Mouse (Mus musculus): ENCODE results near the gene Trpm8. TPM values are rescaled to one million over a fixed set of nuclear protein-coding genes. Genes with fewer than 3 reads are reported as not detected.

Trpm8 gene
- polyA plus RNA-seq, 1 experiment from 2014 or later = not detected

DNA sequence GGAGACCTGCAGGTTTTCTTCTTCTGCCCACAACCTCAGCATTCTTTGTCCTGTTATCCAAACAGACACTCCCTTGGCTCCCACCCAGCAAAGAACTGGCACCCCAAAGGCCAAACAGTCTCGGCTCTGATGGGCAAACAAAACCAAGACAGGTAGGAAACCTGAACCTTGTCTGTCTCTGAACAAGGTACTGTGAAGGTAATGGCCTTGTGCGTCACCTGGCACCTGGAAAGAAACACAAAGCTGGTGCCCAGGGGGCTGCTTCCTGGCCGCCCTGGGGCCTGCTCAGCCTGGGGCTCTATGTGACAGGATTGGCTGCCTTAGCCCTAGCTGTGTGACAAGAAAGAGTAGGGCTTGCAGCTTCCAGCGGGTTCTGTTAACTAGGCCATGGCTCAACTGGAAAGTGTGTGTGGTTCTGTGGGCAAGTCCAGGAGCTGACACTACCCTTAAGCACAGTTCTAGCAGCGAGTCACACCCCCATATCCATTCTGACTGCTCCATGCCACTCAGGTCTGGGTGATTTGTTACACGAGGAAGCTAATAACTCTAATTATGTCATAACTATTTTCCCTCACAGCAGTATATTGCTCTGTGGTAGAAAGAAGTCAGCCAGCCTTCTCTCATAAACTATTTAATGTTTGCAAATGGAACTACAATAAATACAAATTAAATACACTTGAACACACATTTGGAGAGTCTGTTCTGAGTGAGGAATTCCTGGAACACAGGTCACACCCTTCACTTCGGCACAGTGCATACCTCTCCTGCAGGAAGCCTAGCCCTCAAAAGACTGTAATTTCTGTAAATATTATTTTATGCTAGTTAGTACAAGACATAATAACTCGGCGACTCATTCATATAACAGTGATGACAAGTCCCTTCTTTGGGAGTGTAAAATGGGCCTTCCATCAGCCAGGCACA, 160.0 kb downstream of the Trpm8 start:
- Histone ChIP-seq H3K4me2 (replicated peaks) (no peak overlapping the region), H3K4me1 (no peaks in the 10 kb centered on the region), H3K36me3 (no peaks in the 10 kb centered on the region), H3K9me3 (no peaks in the 10 kb centered on the region), H3K4me3 (no peak overlapping the region), H3K27ac (replicated peaks) (no peak overlapping the region), H3K27me3 (no peaks in the 10 kb centered on the region), H3K9ac (replicated peaks) (no peak overlapping the region)
- ATAC-seq (ENCODE audit: low FRiP score, low read depth) = no peak
- 88% methylated on average over 9 of the region's 9 CpGs for WGBS

Other genes with a start within 250 kb of the Trpm8 start
- not detected in 2 replicates for gene Ugt1a10, start 222.3 kb upstream of the Trpm8 start, polyA plus RNA-seq (2016; fragmentation: Nextera tagmentation; extraction: Ambion mirVana)
- gene Ugt1a9, start 206.9 kb upstream of the Trpm8 start, polyA plus RNA-seq (2016; fragmentation: Nextera tagmentation; extraction: Ambion mirVana) = not detected in 2 replicates
- gene Ugt1a8, start 189.8 kb upstream of the Trpm8 start, polyA plus RNA-seq (2016; fragmentation: Nextera tagmentation; extraction: Ambion mirVana) = not detected in 2 replicates
- gene Ugt1a7c, start 182.6 kb upstream of the Trpm8 start, polyA plus RNA-seq (2016; fragmentation: Nextera tagmentation; extraction: Ambion mirVana) = 0.90 and 1.2 TPM in 2 replicates
- not detected in 2 replicates for gene Ugt1a6b, start 174.4 kb upstream of the Trpm8 start, polyA plus RNA-seq (2016; fragmentation: Nextera tagmentation; extraction: Ambion mirVana)
- gene Ugt1a6a, start 142.9 kb upstream of the Trpm8 start, polyA plus RNA-seq (2016; fragmentation: Nextera tagmentation; extraction: Ambion mirVana) = 0.58 and 0.61 TPM in 2 replicates
- not detected in 2 replicates for gene Ugt1a5, start 111.6 kb upstream of the Trpm8 start, polyA plus RNA-seq (2016; fragmentation: Nextera tagmentation; extraction: Ambion mirVana)
- 0.14 TPM in 1 of 2 replicates, not detected in the other for gene Ugt1a2, start 77.1 kb upstream of the Trpm8 start, polyA plus RNA-seq (2016; fragmentation: Nextera tagmentation; extraction: Ambion mirVana)
- 12.3 and 12.7 TPM in 2 replicates for gene Dnajb3, start 71.9 kb upstream of the Trpm8 start, polyA plus RNA-seq (2016; fragmentation: Nextera tagmentation; extraction: Ambion mirVana)
- not detected in 2 replicates for gene Ugt1a1, start 65.7 kb upstream of the Trpm8 start, polyA plus RNA-seq (2016; fragmentation: Nextera tagmentation; extraction: Ambion mirVana)
- 1.1 and 1.6 TPM in 2 replicates for gene Mroh2a, start 50.7 kb upstream of the Trpm8 start, polyA plus RNA-seq (2016; fragmentation: Nextera tagmentation; extraction: Ambion mirVana)
- gene Hjurp, start within 50 bp of the Trpm8 start, polyA plus RNA-seq (2016; fragmentation: Nextera tagmentation; extraction: Ambion mirVana) = 189 and 190 TPM in 2 replicates
- 2.4 TPM in 1 of 2 replicates, not detected in the other for gene Spp2, start 129.3 kb downstream of the Trpm8 start, polyA plus RNA-seq (2016; fragmentation: Nextera tagmentation; extraction: Ambion mirVana)
- gene Glrp1, start 232.4 kb downstream of the Trpm8 start, polyA plus RNA-seq (2016; fragmentation: Nextera tagmentation; extraction: Ambion mirVana) = not detected in 2 replicates